Mouse (Mus musculus): Measurements from ENCODE around the gene Gna12.

Gene Gna12

DNA sequence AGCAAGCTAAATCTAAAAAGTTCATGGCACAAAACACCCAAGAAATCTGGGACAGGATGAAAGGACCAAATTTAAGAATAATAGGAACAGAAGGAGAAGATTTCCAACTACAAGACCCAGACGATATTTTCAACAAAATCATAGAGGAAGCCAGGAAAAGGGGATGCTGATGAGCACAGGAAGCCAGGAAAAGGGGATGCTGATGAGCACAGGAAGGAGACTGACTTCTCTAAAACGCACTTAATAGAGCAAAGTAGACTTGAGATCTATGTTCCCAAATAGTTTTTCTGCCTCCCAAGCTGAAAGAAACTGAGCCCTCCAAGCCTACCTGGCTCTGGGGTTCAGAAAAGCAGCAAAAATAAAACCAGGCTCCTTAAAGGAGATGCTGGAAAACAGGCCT, 2.8 kb downstream of the Gna12 start:
- DNase-seq (ENCODE audit: low read depth, low spot score) = no peak

DNA sequence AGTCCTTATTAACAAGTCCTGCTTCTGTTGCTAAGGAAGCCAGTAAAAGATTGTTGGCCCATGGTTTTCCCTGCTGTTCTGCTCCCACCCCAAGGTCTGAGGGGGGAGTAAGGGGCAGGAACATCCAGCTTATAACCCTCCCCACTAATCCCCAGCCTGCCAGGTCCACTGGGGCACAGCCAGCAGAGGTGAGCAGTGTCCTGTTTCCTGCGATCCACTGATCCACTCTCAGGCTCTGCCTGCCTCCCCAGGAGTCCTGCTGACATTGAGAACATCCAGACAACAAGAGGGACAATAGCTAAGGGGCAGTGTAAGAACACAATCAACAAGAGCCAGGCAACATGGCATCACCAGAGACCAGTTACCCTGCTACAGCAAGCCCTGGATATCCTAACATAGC, 3.4 kb downstream of the Gna12 start:
- DNase-seq (ENCODE audit: low read depth, low spot score) = no peak

DNA sequence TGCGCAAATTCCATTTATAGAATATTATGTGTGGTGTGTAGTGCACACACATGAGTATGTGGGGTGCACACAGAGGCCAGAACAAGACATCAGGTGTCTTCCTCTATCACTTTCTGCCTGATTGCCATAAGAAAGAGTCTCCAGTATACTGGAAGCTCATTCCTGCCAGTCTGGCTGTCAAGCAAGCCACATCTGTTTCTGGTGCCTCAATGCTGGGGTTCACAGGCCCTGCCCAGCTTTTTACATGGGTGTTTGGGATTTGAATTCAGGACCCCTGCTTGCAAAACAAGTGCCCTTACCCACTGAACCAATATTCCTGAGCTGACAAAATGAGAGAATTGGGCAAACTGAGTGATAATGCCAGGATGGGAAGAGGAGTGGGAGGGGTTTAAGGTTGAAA, 4.1 kb downstream of the Gna12 start:
- DNase-seq (ENCODE audit: low read depth, low spot score) = no peak

DNA sequence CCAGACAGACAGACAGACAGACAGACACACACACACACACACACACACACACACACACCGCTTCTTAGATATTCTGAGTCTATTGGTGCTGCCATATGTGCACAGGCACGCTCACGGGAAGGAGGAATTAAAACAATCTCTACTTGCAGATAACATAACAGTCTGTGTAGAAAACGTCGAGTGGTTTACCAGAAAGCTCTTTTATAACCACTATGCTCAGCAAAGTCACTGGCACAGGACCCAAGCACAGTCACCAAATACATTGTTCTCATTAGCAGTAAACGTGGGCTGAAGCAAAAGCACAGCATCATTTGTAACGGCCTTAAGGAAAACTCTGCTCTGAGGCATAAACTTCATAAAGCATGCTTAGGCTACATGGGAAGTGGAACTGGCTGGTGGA, 6.1 kb downstream of the Gna12 start:
- DNase-seq (ENCODE audit: low read depth, low spot score) = peak; percentile 51

DNA sequence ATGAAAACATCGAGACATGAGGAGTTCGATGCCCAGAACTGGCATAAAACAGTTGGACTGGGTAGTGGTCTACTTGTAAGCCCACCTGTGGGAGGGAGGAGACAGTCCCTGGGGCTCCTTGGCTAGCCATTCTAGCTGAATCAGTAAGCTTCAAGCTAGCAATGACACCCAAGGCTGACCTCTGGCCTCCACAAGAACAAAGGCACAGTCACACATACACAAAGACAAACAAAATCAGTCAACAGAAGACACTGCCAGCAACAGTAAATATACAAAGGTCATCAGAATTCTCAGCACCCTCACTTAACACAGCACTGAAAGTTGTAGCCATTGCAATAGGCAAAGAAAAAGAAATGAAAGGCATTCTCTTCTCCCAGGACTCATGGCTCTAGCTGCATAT, 6.8 kb downstream of the Gna12 start:
- DNase-seq (ENCODE audit: low read depth, low spot score) = no peak

DNA sequence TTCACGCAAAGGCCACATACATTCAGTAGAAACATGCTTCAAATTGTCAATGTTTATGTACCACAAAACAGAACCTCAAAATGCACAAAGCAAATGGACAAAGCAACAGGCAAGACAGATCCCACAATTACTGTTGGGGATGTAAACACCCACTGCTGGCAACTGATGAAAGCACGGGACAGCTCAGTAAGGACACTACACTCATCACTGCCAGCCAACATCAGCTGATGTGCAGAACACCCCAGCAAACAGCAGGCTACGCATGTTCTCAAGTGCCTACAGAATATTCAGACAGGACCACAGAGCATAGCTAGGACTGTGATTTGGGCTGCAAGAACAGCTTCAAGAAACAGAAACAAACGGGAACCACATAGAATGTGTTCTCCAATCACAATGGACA, 8.3 kb downstream of the Gna12 start:
- no peak for DNase-seq (ENCODE audit: low read depth, low spot score)

DNA sequence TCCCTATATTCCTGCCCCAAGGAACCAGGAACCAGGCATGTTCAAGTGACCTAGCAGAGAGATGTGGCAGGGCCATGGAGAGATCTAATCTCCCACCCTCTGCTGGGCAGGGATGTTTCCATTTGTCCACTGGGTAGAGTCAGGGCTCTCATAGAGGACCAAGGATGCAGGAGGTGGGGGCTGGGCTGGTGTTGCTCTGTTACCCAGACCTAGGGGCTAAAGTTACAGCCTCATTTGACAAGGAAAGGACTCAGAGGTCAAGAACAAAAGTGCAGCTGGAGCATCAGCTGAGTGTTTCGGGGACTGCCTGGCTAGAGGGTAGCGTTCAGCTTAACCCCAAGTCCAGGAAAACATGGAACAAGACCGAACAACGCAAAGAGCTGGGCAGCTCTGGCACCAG, 9.7 kb downstream of the Gna12 start:
- no peak for DNase-seq (ENCODE audit: low read depth, low spot score)

DNA sequence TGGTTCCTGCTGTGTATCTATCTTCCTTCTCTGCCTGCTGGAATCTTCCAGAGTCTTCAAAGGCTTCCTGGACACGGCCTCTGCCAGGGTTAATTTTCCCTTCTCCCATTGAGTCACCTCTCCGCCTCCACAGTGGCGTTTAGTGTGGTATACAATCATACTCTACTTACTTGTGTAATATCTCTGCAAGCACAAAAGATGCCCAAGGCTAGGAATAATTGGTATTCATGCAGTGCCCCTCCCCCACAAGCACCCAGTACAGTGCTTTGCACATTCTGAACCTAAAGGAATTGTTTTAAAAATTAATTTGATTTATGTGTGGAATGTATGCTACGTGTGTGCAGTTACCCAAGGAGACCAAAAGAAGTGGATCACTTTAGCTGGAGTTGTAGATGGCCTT, 10.6 kb downstream of the Gna12 start:
- no peak for DNase-seq (ENCODE audit: low read depth, low spot score)

DNA sequence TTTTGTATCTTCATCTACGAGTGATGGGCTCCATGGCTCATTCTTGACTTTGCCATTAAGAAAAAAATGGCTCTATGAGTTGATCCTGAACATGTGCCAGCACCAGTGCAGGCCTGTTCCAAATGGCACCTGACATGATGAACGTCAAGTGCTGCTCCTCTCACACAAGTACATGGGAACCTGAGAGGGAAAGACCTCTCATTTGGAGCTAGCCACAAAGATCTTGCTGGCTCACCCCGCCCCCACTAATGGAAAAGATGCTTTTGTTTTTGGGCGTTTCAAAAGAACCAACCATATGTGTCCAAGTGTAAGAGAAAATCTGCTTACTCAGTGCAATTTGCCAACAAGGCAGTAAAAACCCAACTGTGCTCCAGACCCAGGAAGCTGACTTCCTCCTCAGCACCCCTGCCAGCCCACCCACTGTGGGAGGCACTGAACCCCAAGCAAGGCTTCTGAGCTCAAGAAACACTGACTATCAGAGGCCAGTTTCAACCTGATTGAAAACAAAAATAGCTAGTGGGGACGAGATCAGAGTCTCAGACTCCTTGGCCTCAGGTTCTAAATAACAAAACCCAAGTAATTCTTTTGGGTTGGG, 11.7 kb downstream of the Gna12 start:
- DNase-seq (ENCODE audit: low read depth, low spot score) = no peak

DNA sequence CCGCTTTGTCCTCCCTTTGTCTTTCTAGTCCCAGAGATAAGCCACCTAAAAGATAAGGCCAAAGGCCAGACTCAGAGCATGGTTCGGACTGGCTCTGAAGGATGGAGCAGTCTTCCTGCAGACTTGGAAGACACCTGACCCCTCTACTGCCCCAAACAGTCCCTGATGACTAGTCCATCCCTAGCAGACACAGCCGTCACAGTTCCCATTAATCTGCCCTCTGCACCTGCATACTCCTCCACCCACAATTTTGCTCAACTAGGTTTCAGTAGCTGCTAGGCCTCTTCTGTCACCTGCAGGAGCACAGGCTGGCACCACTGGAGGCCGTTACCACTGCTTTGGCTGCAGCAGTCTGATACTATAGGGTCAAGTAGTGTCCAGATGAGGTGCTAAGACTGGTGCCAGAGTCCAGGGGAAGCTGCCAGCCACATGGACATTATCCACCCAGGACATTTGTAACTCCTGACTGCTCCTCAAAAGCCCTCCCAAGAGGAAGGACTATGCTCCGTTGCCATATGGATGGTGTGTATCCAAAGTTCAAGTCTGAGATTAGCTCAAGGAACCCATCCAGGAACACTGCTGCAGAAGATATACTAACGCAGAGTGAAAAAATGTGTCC, 13.2 kb downstream of the Gna12 start:
- no peak for DNase-seq (ENCODE audit: low read depth, low spot score)

DNA sequence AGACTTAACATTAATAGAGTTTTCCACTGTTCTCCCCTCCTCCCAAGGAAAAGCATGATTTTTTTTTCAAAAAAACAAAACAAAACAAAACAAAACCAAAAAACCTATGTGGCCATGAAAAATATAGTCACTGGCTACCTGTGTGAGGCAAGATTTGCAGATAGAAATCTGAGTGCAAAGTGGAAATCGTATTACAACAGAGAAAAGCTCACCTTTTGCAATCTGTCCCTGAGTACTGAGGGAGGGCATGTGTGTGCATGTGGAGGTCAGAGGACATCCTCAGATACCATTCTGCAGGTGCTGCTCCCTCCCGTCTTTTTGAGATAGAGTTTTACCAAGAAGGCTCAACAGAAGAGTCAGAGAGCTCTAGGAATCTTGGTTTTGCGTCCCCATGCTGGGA, 14.2 kb downstream of the Gna12 start:
- no peak for DNase-seq (ENCODE audit: low read depth, low spot score)

DNA sequence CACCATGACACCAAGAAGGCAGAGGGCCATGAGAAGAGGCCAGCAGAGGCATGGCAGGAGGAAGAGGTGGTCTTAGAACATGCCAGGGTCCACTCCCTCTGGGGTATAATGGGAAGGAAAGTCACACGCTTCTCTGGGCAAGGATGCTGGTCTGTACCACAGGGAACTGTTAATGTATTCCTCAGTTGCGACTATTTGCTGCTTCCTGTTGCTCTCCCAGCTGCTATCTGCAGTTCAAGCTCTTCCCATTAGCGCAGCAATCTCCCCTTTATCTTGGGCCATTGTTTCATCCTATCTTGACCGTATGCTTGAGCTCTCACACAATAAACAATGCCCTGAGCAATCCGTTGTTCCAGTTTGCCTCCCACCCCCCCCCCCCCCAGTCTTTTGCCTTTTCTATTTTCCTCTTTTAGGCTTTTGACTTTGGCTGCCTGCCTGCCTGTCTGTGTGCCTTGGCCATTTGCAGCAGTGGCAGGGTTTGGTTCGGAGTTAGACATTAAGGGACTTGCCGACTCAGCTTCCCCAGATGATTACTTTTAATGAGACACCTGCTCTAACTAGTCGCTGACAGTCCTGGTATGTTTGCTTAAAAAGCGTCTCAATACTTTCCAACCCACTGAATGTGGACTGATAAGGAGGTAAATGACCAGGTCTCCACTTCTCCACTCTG, 15.0 kb downstream of the Gna12 start:
- DNase-seq (ENCODE audit: low read depth, low spot score) = peak; percentile 52

DNA sequence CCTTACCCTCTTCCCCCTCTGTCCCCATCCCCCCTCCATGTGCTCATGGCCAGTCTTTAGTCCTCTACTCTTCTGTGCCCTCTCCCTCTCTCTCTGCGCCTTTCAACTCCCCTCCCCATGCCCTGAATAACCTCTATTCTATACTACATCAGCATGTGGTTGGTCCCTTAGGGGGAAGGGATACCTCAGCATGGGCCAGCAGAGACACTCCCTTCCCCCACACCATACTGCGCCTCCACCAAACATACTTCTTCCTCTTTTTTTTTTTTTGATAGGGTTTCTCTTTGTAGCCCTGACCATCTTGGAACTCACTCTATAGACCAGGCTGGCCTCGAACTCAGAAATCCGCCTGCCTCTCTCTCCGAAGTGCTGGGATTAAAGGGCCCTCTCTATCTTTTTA, 15.8 kb downstream of the Gna12 start:
- no peak for DNase-seq (ENCODE audit: low read depth, low spot score)

DNA sequence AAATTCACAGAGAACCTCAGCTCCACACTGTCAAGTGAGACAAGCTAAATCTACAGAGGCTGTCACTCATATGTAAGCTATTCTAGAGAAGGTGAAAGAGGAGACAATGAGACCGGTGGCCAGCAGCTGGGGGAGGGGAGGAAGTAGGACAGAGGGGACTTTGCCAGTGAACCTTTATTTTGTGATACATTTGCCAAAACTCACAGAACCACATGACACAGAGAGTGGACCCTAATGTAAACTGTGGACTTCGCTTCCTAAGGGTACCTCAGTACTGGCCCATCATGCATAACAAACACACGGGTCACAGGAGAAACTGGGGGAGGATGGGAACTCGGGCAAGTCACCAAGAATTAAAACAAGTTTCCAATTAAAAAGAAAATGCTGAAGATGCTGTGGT, 17.5 kb downstream of the Gna12 start:
- DNase-seq (ENCODE audit: low read depth, low spot score) = no peak

DNA sequence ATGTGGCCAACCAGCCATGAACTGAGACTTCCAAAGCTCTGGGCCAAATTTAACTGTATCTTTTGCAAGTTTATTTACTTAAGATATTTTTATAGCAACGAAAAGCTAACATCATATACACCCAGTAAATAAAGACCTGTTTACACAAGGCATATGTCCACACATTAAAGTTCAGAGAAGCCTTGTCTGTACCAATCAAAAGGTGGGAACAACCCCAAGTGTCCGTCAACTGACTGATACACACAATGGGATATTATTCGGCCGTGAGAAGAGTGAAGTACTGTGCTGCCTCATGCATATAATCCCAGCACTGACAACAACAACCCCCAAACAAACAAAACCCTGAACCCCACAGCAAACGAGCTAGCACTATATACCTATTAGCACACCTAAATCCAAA, 18.2 kb downstream of the Gna12 start:
- no peak for DNase-seq (ENCODE audit: low read depth, low spot score)

DNA sequence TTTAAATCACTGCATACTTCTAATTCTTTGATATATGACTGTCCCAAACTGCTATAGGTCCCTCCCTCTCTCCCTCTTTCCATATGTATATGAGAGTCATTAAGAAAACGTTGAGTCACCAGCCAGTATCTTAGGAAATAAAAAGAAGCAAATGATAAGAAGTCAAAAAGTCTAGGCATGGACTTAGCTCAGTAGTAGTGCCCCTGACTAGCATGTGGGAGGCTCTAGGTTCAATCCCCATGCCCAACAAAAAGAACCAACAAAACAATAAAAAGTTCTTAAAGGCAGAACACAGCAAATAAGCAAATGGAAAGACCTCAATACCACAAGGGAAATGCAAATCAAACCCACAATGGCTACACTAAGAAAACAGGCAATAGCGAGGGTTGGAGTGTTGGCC, 18.8 kb downstream of the Gna12 start:
- DNase-seq (ENCODE audit: low read depth, low spot score) = no peak

DNA sequence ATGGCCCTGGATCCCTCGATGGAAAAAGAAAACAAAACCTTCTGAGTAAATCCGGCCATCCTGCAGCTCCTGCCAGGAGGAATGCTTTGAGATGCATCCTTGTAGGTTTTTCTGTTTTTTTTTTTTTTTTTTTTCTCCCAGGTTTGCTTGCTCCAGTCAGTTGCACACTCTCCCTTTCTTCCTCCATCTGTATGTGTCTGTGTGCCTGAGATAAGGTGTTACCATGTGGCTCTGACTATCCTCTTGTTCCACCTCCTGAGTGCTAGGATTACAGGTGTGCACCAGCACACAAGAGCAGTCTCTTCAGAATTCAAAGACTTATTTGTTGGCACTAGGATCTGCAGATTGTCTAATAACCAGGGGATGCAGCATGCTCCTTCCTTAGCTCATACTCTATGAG, 23.3 kb downstream of the Gna12 start:
- DNase-seq (ENCODE audit: low read depth, low spot score) = no peak

DNA sequence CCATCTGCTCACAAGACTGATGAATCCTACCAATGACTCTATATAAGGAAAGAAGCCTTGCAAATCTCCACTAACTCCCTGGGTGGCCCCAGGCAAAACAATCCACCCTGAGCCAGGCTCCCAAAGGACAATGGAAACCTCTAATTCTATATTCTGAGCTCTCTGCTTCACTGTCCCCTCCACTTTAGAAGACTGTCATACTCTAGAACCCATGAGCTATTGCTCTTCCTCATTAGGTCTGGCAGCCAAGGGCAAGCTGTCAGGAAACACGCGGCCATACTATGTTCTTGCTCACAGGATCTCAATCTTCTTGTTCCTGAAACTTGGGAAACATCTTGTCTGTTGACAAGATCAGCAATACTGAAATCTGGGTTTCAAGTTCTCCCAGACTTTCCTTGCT, 24.0 kb downstream of the Gna12 start:
- DNase-seq (ENCODE audit: low read depth, low spot score) = no peak

DNA sequence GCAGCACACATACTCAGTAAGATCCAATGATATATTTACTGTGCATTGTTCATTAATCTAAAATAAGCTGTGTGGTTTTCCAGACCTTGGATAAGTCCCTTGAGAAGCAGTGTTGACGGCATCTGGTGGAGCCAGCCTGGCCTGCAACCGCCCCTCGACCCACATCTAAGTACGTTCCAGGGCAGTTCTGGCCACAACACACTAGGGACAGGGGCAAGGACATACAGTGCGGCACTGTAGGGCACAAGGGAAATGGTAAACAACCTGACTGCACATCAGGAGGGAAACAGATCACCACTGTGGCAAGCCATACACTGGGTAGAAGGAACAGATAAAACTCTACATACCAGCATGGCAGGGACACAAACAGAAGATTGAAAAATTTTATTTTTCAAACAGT, 28.4 kb downstream of the Gna12 start:
- DNase-seq (ENCODE audit: low read depth, low spot score) = no peak

DNA sequence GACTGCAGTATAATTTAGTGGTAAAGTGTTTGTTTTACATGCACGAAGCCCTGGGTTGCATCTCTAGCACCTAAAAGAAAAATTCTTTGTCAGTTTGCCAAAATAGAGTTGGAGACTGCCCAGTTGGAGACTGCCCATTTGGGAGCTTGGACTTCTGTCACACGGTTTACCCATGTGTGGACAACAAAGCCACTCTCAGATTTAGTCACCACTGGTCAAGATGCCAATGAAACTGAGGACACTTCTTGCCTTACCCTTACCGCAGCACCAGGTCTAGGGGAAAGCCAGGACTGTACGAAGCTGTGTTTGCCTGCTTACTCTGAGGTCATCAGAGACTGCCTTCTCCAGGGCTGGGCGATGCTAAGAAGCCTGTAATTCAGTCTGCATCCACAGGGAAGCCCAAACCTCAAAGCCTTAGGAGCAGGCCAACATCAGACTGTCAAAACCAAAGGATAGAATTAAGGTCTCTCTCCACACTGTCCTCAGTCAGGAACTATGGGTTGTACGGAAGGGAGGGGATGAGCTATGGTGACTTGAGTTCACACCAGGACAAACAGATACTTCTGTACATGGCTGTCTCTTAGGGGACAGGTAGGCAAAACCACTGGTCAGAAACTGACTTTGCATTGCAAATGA, 29.8 kb downstream of the Gna12 start:
- DNase-seq (ENCODE audit: low read depth, low spot score) = no peak

DNA sequence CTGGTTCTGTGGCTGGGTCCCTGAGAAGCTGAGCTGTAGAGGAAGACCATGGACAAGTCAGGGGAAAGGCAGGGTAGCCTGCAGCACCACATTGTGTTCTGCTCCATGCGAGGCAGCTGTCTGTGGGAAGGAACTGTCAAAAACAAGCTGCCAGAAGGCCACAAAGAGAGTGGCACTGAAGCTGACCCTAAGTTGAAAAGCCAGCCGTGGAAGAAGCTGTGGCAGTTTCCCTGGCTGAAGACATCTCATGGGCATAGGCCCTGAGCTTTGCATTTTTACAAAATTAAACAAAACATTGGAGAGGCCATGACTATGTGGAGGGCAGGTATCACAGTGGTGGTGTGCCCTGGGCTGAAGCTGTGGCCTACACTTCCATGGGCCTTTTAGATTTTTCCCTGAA, 31.0 kb downstream of the Gna12 start:
- DNase-seq (ENCODE audit: low read depth, low spot score) = no peak

DNA sequence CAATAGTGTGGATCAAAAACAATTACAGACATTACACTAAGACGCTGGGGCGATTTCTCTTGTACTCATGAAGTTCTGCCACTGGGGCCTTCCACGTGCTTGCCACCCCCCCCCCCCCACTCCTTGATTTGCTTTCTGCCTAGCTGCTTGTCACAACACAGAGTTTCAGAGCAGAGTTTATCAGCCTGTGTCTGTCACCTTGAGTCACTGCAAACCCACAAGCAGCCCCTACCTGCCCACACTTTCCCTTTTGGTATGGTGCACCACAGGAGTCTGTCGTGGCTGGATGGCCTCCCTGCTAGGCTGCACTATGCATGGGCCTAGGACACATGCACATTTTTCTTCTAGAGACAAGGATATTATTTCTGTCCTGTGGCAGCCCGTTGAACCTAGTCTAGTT, 31.5 kb downstream of the Gna12 start:
- DNase-seq (ENCODE audit: low read depth, low spot score) = no peak

DNA sequence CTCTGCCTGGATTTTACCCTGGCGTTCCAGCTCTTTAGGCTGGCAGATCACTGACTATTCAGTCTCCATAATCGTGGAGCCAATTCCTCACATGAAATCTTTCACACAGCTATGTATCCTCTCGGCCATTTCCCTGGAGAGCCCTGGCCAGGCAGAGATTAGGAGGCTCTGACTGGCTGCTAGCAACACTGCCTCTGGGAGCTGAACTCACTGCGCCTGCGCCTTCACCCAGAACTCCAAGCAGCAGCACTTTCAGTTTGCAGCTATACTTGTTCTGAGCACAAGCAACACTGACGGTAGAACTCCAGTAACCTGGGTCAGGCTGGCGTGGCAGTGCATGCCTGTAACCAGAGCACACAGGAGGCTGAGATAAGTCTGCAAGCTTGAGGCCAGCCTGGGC, 32.1 kb downstream of the Gna12 start:
- no peak for DNase-seq (ENCODE audit: low read depth, low spot score)

All from telencephalon, adult 2 months (tissue).